Comparison of ENCODE assay signal across 8 mouse cellular contexts in the genomic region with DNA sequence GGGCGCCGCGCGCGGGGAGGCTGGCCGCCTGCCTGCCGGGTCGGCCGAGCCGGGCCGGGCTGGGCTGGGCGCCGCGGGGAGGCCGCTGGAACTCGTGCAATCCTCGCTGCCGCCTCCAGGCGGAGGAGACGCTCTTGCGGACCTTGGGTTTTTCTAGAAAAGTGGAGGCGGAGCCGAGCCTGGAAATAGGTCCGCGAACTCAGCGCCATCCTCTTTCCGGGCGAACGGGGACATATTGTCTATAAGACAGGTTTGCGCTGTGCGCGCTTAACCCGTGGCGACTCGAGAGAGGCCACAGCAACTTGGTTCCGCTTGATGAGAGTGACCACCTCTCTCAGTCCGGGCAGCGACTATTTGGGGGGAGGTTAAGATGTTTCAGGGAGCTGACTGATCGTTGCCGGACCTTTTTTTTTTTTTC. TPM values are rescaled to one million over a fixed set of nuclear protein-coding genes. Genes with fewer than 3 reads are reported as not detected.
DNase-seq lines count a peak whose midpoint lies in the region; ATAC-seq and TF ChIP-seq lines count a peak whose summit lies in the region.

No protein-coding gene starts in this region.

- ATAC-seq in embryonic facial prominence, embryonic 15.5 days (ENCODE audit: insufficient number of reproducible peaks, low FRiP score, low TSS enrichment, low read depth): peak; percentile 69
- peak; percentile 67 for ATAC-seq in kidney, embryonic 14.5 days (ENCODE audit: low FRiP score, low TSS enrichment)
- ATAC-seq in limb, embryonic 15.5 days (ENCODE audit: insufficient number of reproducible peaks, low FRiP score, low TSS enrichment, low read depth): peak; percentile 60
- peak; percentile 76 for ATAC-seq in midbrain, postnatal 0 days (ENCODE audit: low FRiP score)

- peak; percentile 41; the same call in 1 of the 2 replicates for TF ChIP-seq POLR2A in bone marrow, adult 2 months (IDR thresholded peaks at IDR 0.05; ENCODE audit: borderline replicate concordance, control insufficient read depth, low read depth, low read length)

- DNase-seq in A20 (ENCODE audit: low read depth, low spot score): peak; percentile 87
- DNase-seq in heart, adult 9 months (ENCODE audit: low spot score in 2 of 2): peak; percentile 86 to 88
- DNase-seq in midbrain, postnatal 0 days (ENCODE audit: low spot score): peak; percentile 92
- peak; percentile 85 to 89 for DNase-seq in spleen, postnatal 14 days (ENCODE audit: low spot score in 2 of 2)

- TF ChIP-seq CTCF in bone marrow, adult 2 months (IDR thresholded peaks at IDR 0.05; ENCODE audit: control insufficient read depth, insufficient read depth, low read length): peak; percentile 47; the same call in 1 of the 2 replicates
- TF ChIP-seq CTCF in midbrain, postnatal 0 days (IDR thresholded peaks at IDR 0.05): peak; percentile 66

- H3K4me3 ChIP-seq in bone marrow, adult 2 months (replicated peaks; ENCODE audit: control insufficient read depth, low read depth, low read length): peak overlapping the region; percentile 88
- peak overlapping the region; percentile 93 for H3K4me3 ChIP-seq in embryonic facial prominence, embryonic 15.5 days (replicated peaks)
- H3K4me3 ChIP-seq in kidney, embryonic 14.5 days (ENCODE audit: low read length): peak overlapping the region; percentile 88
- H3K4me3 ChIP-seq in limb, embryonic 15.5 days: peak overlapping the region; percentile 73
- H3K4me3 ChIP-seq in midbrain, postnatal 0 days (ENCODE audit: low read depth, low read length): peak overlapping the region; percentile 86

- peaks cover 35% of the 10 kb centered on the region for H3K36me3 ChIP-seq in embryonic facial prominence, embryonic 15.5 days
- peaks cover 45% of the 10 kb centered on the region for H3K36me3 ChIP-seq in kidney, embryonic 14.5 days (ENCODE audit: control insufficient read depth, insufficient read depth, low read length)
- H3K36me3 ChIP-seq in limb, embryonic 15.5 days: peaks cover 39% of the 10 kb centered on the region
- peaks cover 28% of the 10 kb centered on the region for H3K36me3 ChIP-seq in midbrain, postnatal 0 days (ENCODE audit: insufficient read depth, low read length)

- H3K4me2 ChIP-seq in embryonic facial prominence, embryonic 15.5 days (replicated peaks): peak overlapping the region; percentile 45
- H3K4me2 ChIP-seq in kidney, embryonic 14.5 days (replicated peaks; ENCODE audit: low read depth, low read length): peak overlapping the region; percentile 53
- peak overlapping the region; percentile 56 for H3K4me2 ChIP-seq in limb, embryonic 15.5 days
- H3K4me2 ChIP-seq in midbrain, postnatal 0 days (ENCODE audit: low read depth, low read length, poor library complexity, severe bottlenecking): peak overlapping the region; percentile 74

- WGBS in bone marrow, adult 2 months: under 1% methylated on average over 40 of the region's 40 CpGs
- WGBS in embryonic facial prominence, embryonic 15.5 days: under 1% methylated on average over 40 of the region's 40 CpGs
- WGBS in kidney, embryonic 14.5 days: under 1% methylated on average over 36 of the region's 40 CpGs
- under 1% methylated on average over 39 of the region's 40 CpGs for WGBS in limb, embryonic 15.5 days
- WGBS in midbrain, postnatal 0 days: under 1% methylated on average over 34 of the region's 40 CpGs

- no peaks in the 10 kb centered on the region for H3K27me3 ChIP-seq in embryonic facial prominence, embryonic 15.5 days
- H3K27me3 ChIP-seq in kidney, embryonic 14.5 days (ENCODE audit: control insufficient read depth, insufficient read depth, low read length): no peaks in the 10 kb centered on the region
- H3K27me3 ChIP-seq in limb, embryonic 15.5 days: no peaks in the 10 kb centered on the region
- H3K27me3 ChIP-seq in midbrain, postnatal 0 days (ENCODE audit: insufficient read depth, low read length): no peaks in the 10 kb centered on the region

- H3K9ac ChIP-seq in embryonic facial prominence, embryonic 15.5 days: peak overlapping the region; percentile 95
- peak overlapping the region; percentile 96 for H3K9ac ChIP-seq in kidney, embryonic 14.5 days (ENCODE audit: low read depth, low read length)
- peak overlapping the region; percentile 92 for H3K9ac ChIP-seq in limb, embryonic 15.5 days
- peak overlapping the region; percentile 91 for H3K9ac ChIP-seq in midbrain, postnatal 0 days (replicated peaks; ENCODE audit: low read length, poor library complexity, severe bottlenecking)

- peak overlapping the region; percentile 100 for H3K27ac ChIP-seq in bone marrow, adult 2 months (ENCODE audit: control insufficient read depth, insufficient read depth, low read depth, low read length, poor library complexity)
- peak overlapping the region; percentile 98 for H3K27ac ChIP-seq in embryonic facial prominence, embryonic 15.5 days (replicated peaks)
- peak overlapping the region; percentile 98 for H3K27ac ChIP-seq in kidney, embryonic 14.5 days (ENCODE audit: low read depth, low read length)
- H3K27ac ChIP-seq in limb, embryonic 15.5 days: peak overlapping the region; percentile 98
- peak overlapping the region; percentile 99 for H3K27ac ChIP-seq in midbrain, postnatal 0 days (ENCODE audit: low read depth, low read length)

- H3K9me3 ChIP-seq in embryonic facial prominence, embryonic 15.5 days (replicated peaks): no peaks in the 10 kb centered on the region
- no peaks in the 10 kb centered on the region for H3K9me3 ChIP-seq in kidney, embryonic 14.5 days (ENCODE audit: control insufficient read depth, low read length)
- H3K9me3 ChIP-seq in limb, embryonic 15.5 days: no peaks in the 10 kb centered on the region
- no peaks in the 10 kb centered on the region for H3K9me3 ChIP-seq in midbrain, postnatal 0 days (ENCODE audit: low read length)

- H3K4me1 ChIP-seq in bone marrow, adult 2 months (ENCODE audit: control insufficient read depth, insufficient read depth, low read length): no peaks in the 10 kb centered on the region; the same call in 1 of the 2 replicates
- H3K4me1 ChIP-seq in embryonic facial prominence, embryonic 15.5 days: peaks cover 12% of the 10 kb centered on the region
- H3K4me1 ChIP-seq in kidney, embryonic 14.5 days (ENCODE audit: control insufficient read depth, insufficient read depth, low read length): peaks cover 11% of the 10 kb centered on the region; the same call in 1 of the 2 replicates
- peaks cover 12% of the 10 kb centered on the region for H3K4me1 ChIP-seq in limb, embryonic 15.5 days
- H3K4me1 ChIP-seq in midbrain, postnatal 0 days (ENCODE audit: insufficient read depth, low read length): peaks cover 5% of the 10 kb centered on the region; the same call in 1 of the 2 replicates

RNA-seq across cellular contexts. Expression of a gene that starts 0.8 kb away (rescaled TPM):
- 2,309 and 3,063 TPM in 2 replicates for polyA plus RNA-seq in bone marrow, adult 2 months (2011; ENCODE audit: insufficient read depth, insufficient read length, low replicate concordance, missing spikeins)
- polyA plus RNA-seq in embryonic facial prominence, embryonic 15.5 days (2015; fragmentation: Nextera tagmentation; extraction: Ambion mirVana): 1,119 and 1,203 TPM in 2 replicates
- polyA plus RNA-seq in kidney, embryonic 14.5 days (2014; fragmentation: Nextera tagmentation; extraction: Ambion mirVana): 1,151 and 1,339 TPM in 2 replicates
- 944 and 1,088 TPM in 2 replicates for polyA plus RNA-seq in limb, embryonic 15.5 days (2015; fragmentation: Nextera tagmentation; extraction: Ambion mirVana)
- total RNA-seq in midbrain, postnatal 0 days (2014; rRNA removed): 555 and 595 TPM in 2 replicates
- polyA plus RNA-seq in midbrain, postnatal 0 days (2015; fragmentation: Nextera tagmentation; extraction: Ambion mirVana): 612 and 651 TPM in 2 replicates

RNA-seq across cellular contexts. Expression of a gene that starts 58.9 kb away (rescaled TPM):
- polyA plus RNA-seq in bone marrow, adult 2 months (2011; ENCODE audit: insufficient read depth, insufficient read length, low replicate concordance, missing spikeins): 4.3 and 6.7 TPM in 2 replicates
- 3.5 and 3.8 TPM in 2 replicates for polyA plus RNA-seq in embryonic facial prominence, embryonic 15.5 days (2015; fragmentation: Nextera tagmentation; extraction: Ambion mirVana)
- 8.1 and 9.6 TPM in 2 replicates for polyA plus RNA-seq in kidney, embryonic 14.5 days (2014; fragmentation: Nextera tagmentation; extraction: Ambion mirVana)
- 2.6 and 3.7 TPM in 2 replicates for polyA plus RNA-seq in limb, embryonic 15.5 days (2015; fragmentation: Nextera tagmentation; extraction: Ambion mirVana)
- 9.6 and 17.1 TPM in 2 replicates for total RNA-seq in midbrain, postnatal 0 days (2014; rRNA removed)
- 6.2 and 6.5 TPM in 2 replicates for polyA plus RNA-seq in midbrain, postnatal 0 days (2015; fragmentation: Nextera tagmentation; extraction: Ambion mirVana)

Comparison
In these comparisons a context has a peak if more than half of its experiments do, and no peak if none do; other contexts are left out.
1. Peak in every context shown above with its lines: DNase-seq, ATAC-seq, H3K4me3 ChIP-seq and H3K27ac ChIP-seq.